Mouse (Mus musculus): ENCODE results near the gene Gm43638. TPM values are rescaled to one million over a fixed set of nuclear protein-coding genes. Genes with fewer than 3 reads are reported as not detected.
"Not testable (repeated sequence)": the region's sequence is repeated elsewhere in the genome, so short reads cannot be mapped to it uniquely, and the experiment has no call there.

Gene Gm43638
- total and polyA plus RNA-seq, 3 experiments: not detected

DNA sequence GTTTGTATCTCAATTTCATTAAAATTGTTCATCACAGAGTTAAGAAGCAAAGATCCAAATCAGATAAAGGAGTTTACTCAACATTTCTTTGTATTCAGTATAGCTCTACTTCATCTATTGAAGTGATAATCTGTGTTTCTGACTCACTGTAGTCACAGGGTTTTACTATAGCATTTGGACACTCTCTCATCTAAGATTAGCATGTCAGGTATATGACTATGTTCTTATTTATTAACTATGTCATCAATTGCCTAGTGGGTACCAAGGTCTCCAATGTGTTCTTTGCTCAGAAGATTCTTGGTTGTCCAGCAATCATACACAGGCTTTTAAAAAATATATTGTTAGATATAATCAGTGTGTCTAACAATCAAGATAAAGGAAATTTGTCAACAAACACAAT, 31.1 kb downstream of the Gm43638 start:
- Histone ChIP-seq H3K4me3 (ENCODE audit: low read depth, low read length) (no peak overlapping the region), H3K36me3 (replicated peaks) (no peaks in the 10 kb centered on the region), H3K9me3 (replicated peaks) (no peaks in the 10 kb centered on the region), H3K27me3 (ENCODE audit: insufficient read depth, low read length) (no peaks in the 10 kb centered on the region), H3K4me1 (ENCODE audit: insufficient read depth, low read depth, low read length) (no peaks in the 10 kb centered on the region)
- TF ChIP-seq CTCF (IDR thresholded peaks at IDR 0.05; ENCODE audit: low read depth, low read length) (no peak), TAL1 (conservative IDR thresholded peaks at IDR 0.05; ENCODE audit: low read depth, low read length) (no peak), POLR2AphosphoS5 (IDR thresholded peaks at IDR 0.05; ENCODE audit: insufficient replicate concordance, low read depth, low read length) (no peak), GATA1 (IDR thresholded peaks at IDR 0.05; ENCODE audit: borderline replicate concordance, low read length) (no peak), GATA2 (IDR thresholded peaks at IDR 0.05; ENCODE audit: borderline replicate concordance, low read depth, low read length) (no peak)
- no peak for ATAC-seq (ENCODE audit: extremely low read depth, insufficient number of reproducible peaks, low FRiP score, poor library complexity, severe bottlenecking)
- DNase-seq (ENCODE audit: low spot score): no peak

DNA sequence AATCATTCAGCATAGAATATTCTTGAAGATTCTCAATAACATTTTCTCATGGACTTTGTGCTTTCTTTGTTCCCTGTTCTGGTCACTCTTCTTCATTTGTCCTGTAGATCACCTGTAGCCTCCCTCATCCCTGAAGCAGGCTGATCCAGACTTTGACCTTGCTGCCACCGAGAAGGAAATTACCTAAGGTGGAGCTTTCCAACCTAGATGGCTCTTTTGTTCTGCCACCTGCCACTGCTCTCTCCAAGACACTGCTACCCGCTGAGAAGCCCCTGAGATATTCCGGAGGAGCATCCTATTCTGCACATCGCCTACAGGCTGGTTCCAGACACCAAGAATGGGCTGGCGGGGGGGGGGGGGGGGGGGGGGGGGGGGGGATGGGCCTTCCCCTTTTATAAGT, 34.1 kb downstream of the Gm43638 start:
- H3K27me3 ChIP-seq (ENCODE audit: insufficient read depth, low read length); H3K9me3 ChIP-seq (replicated peaks); H3K36me3 ChIP-seq (replicated peaks); H3K4me3 ChIP-seq (ENCODE audit: low read depth, low read length); ATAC-seq (ENCODE audit: extremely low read depth, insufficient number of reproducible peaks, low FRiP score, poor library complexity, severe bottlenecking); DNase-seq (ENCODE audit: low spot score); H3K4me1 ChIP-seq (ENCODE audit: insufficient read depth, low read depth, low read length): not testable (repeated sequence)

DNA sequence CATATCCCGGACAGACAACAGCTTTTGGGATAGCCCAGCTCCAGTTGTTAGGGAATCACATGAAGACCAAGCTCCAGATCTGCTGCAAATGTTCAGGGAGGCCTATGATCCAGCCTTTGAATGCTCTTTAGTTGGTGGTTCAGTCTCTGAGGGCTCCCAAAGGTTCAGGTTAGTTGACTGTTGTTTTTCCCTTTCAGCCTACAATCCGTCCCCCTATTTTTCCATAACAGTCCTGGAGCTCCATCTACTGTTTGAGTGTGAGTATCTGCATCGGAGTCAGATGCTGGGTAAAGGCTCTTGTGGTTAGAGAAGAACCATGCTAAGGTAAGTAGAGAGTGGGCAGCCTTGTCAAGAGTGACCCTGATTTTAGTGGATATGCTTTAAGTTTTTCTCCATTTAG, 50.3 kb downstream of the Gm43638 start:
- TF ChIP-seq CTCF (IDR thresholded peaks at IDR 0.05; ENCODE audit: low read depth, low read length) (no peak), POLR2AphosphoS5 (IDR thresholded peaks at IDR 0.05; ENCODE audit: insufficient replicate concordance, low read depth, low read length) (no peak), GATA2 (IDR thresholded peaks at IDR 0.05; ENCODE audit: borderline replicate concordance, low read depth, low read length) (no peak), GATA1 (IDR thresholded peaks at IDR 0.05; ENCODE audit: borderline replicate concordance, low read length) (no peak), TAL1 (conservative IDR thresholded peaks at IDR 0.05; ENCODE audit: low read depth, low read length) (no peak)
- no peaks in the 10 kb centered on the region for H3K36me3 ChIP-seq (replicated peaks)
- DNase-seq (ENCODE audit: low spot score) (no peak), ATAC-seq (ENCODE audit: extremely low read depth, insufficient number of reproducible peaks, low FRiP score, poor library complexity, severe bottlenecking) (no peak)
- no peaks in the 10 kb centered on the region for H3K4me1 ChIP-seq (ENCODE audit: insufficient read depth, low read depth, low read length)
- H3K4me3 ChIP-seq (ENCODE audit: low read depth, low read length): no peak overlapping the region
- no peaks in the 10 kb centered on the region for H3K9me3 ChIP-seq (replicated peaks)
- H3K27me3 ChIP-seq (ENCODE audit: insufficient read depth, low read length): no peaks in the 10 kb centered on the region

DNA sequence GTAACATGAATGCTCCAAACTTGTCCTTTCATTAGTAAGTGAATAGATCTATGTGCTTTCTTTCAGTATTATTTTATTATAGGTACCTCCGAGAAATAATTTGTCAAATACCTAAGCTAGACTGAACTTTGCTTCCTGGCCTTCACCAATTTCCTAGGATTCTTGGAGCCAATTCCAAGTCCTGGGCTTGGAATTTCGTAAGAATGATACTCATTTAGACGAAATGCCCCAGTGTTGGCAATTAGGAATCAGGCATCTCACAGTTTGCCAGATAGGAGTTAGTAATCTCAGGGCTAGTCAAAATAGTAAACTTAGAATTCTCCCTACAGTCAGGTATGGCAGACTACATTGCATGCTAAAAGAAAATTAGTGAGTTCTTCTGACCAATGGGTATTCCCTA, 60.9 kb downstream of the Gm43638 start:
- DNase-seq (ENCODE audit: low spot score) (no peak), ATAC-seq (ENCODE audit: extremely low read depth, insufficient number of reproducible peaks, low FRiP score, poor library complexity, severe bottlenecking) (no peak)
- H3K4me1 ChIP-seq (ENCODE audit: insufficient read depth, low read depth, low read length): no peaks in the 10 kb centered on the region
- TF ChIP-seq GATA2 (IDR thresholded peaks at IDR 0.05; ENCODE audit: borderline replicate concordance, low read depth, low read length) (no peak), POLR2AphosphoS5 (IDR thresholded peaks at IDR 0.05; ENCODE audit: insufficient replicate concordance, low read depth, low read length) (no peak)
- H3K9me3 ChIP-seq (replicated peaks): no peaks in the 10 kb centered on the region
- no peaks in the 10 kb centered on the region for H3K36me3 ChIP-seq (replicated peaks)
- no peaks in the 10 kb centered on the region for H3K27me3 ChIP-seq (ENCODE audit: insufficient read depth, low read length)
- no peak overlapping the region for H3K4me3 ChIP-seq (ENCODE audit: low read depth, low read length)

DNA sequence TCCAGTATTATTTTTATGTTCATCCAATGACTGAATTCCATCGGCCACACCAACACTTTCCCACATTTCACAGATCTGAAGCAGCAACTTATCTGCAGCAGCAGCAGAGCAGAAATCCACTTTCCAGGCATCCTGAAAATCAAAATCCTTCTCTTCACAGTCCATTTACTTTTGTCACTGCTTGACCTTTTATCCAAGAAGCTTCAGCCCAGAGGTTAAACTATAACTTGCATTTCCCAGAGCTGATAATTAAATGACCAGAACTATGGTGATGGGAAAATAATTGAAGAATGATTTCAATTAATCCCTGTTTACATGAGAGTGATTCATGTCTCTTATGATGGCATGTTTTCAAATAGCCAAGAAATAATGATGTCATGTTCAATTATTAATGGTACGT, 62.6 kb downstream of the Gm43638 start, which contains the start of gene Ugt2b38:
TSS of gene Ugt2b38 (minus strand) at position 163 of the 400 bp plus-strand sequence.
- H3K27me3 ChIP-seq (ENCODE audit: insufficient read depth, low read length): not testable (repeated sequence)

More for the DNA sequence above, 62.6 kb downstream of the Gm43638 start, which contains the start of gene Ugt2b38:
- H3K4me1 ChIP-seq (ENCODE audit: insufficient read depth, low read depth, low read length); H3K4me3 ChIP-seq (ENCODE audit: low read depth, low read length); H3K36me3 ChIP-seq (replicated peaks); ATAC-seq (ENCODE audit: extremely low read depth, insufficient number of reproducible peaks, low FRiP score, poor library complexity, severe bottlenecking); H3K9me3 ChIP-seq (replicated peaks); DNase-seq (ENCODE audit: low spot score): not testable (repeated sequence)

Other genes starting within 250 kb of the Gm43638 start
- gene Ugt2b37, start 232.0 kb downstream of the Gm43638 start, total RNA-seq (2014; fragmentation: Nextera tagmentation): not detected in 2 replicates
- 0.11 TPM in 1 of 2 replicates, not detected in the other for gene Ugt2b37, start 232.0 kb downstream of the Gm43638 start, total RNA-seq (2017)
- gene Ugt2b37, start 232.0 kb downstream of the Gm43638 start, polyA plus RNA-seq (2012): not detected in 2 replicates
- gene Ugt2a3, start 149.6 kb downstream of the Gm43638 start, total RNA-seq (2014; fragmentation: Nextera tagmentation): not detected in 2 replicates
- 0.05 and 0.12 TPM in 2 replicates for gene Ugt2a3, start 149.6 kb downstream of the Gm43638 start, total RNA-seq (2017)
- not detected in 2 replicates for gene Ugt2a3, start 149.6 kb downstream of the Gm43638 start, polyA plus RNA-seq (2012)
- not detected in 2 replicates for gene Ugt2b38, start 62.6 kb downstream of the Gm43638 start, total RNA-seq (2014; fragmentation: Nextera tagmentation)
- not detected in 2 replicates for gene Ugt2b38, start 62.6 kb downstream of the Gm43638 start, total RNA-seq (2017)
- gene Ugt2b38, start 62.6 kb downstream of the Gm43638 start, polyA plus RNA-seq (2012): not detected in 2 replicates
- gene Ugt2a2, start 4.5 kb downstream of the Gm43638 start, total RNA-seq (2014; fragmentation: Nextera tagmentation): not detected in 2 replicates
- not detected in 2 replicates for gene Ugt2a2, start 4.5 kb downstream of the Gm43638 start, total RNA-seq (2017)
- not detected in 2 replicates for gene Ugt2a2, start 4.5 kb downstream of the Gm43638 start, polyA plus RNA-seq (2012)
- gene Ugt2a1, start 4.1 kb upstream of the Gm43638 start, total RNA-seq (2014; fragmentation: Nextera tagmentation): not detected in 2 replicates
- not detected in 2 replicates for gene Ugt2a1, start 4.1 kb upstream of the Gm43638 start, total RNA-seq (2017)
- gene Ugt2a1, start 4.1 kb upstream of the Gm43638 start, polyA plus RNA-seq (2012): not detected in 2 replicates
- gene Sult1b1, start 51.4 kb upstream of the Gm43638 start, total RNA-seq (2014; fragmentation: Nextera tagmentation): not detected in 2 replicates
- gene Sult1b1, start 51.4 kb upstream of the Gm43638 start, total RNA-seq (2017): 0.05 TPM in 1 of 2 replicates, not detected in the other
- not detected in 2 replicates for gene Sult1b1, start 51.4 kb upstream of the Gm43638 start, polyA plus RNA-seq (2012)
- not detected in 2 replicates for gene Sult1d1, start 82.2 kb upstream of the Gm43638 start, total RNA-seq (2014; fragmentation: Nextera tagmentation)
- gene Sult1d1, start 82.2 kb upstream of the Gm43638 start, total RNA-seq (2017): 0.11 TPM in 1 of 2 replicates, not detected in the other
- not detected in 2 replicates for gene Sult1d1, start 82.2 kb upstream of the Gm43638 start, polyA plus RNA-seq (2012)
- not detected in 2 replicates for gene Sult1e1, start 104.8 kb upstream of the Gm43638 start, total RNA-seq (2014; fragmentation: Nextera tagmentation)
- not detected in 2 replicates for gene Sult1e1, start 104.8 kb upstream of the Gm43638 start, total RNA-seq (2017)
- not detected in 2 replicates for gene Sult1e1, start 104.8 kb upstream of the Gm43638 start, polyA plus RNA-seq (2012)
- gene Csn1s1, start 179.4 kb upstream of the Gm43638 start, total RNA-seq (2014; fragmentation: Nextera tagmentation): not detected in 2 replicates
- 0.23 TPM in 1 of 2 replicates, not detected in the other for gene Csn1s1, start 179.4 kb upstream of the Gm43638 start, total RNA-seq (2017)
- gene Csn1s1, start 179.4 kb upstream of the Gm43638 start, polyA plus RNA-seq (2012): not detected in 2 replicates
- gene Csn2, start 212.8 kb upstream of the Gm43638 start, total RNA-seq (2014; fragmentation: Nextera tagmentation): not detected in 2 replicates
- gene Csn2, start 212.8 kb upstream of the Gm43638 start, total RNA-seq (2017): 0.16 TPM in 1 of 2 replicates, not detected in the other
- gene Csn2, start 212.8 kb upstream of the Gm43638 start, polyA plus RNA-seq (2012): not detected in 2 replicates